Comparison of ENCODE assay signal across 13 mouse cellular contexts in genomic region chr6:135183961-135184360, GRCm38 (mm10). TPM values are rescaled to one million over a fixed set of nuclear protein-coding genes. Genes with fewer than 3 reads are reported as not detected.
A peak's percentile ranks its signal among the peaks of the same experiment; 100 is the strongest.
DNase-seq lines count a peak whose midpoint lies in the region; ATAC-seq and TF ChIP-seq lines count a peak whose summit lies in the region.
"Had no signal": no experiment of that assay in that cellular context is flagged by ENCODE, and none has a peak within 500 bp of the region (broad histone marks: within the 10 kb centered on the region; RNA-seq: fewer than 3 reads in every experiment).

No protein-coding gene starts in this region.

- 30% methylated on average over 8 of the region's 8 CpGs for WGBS in heart, adult 2 months
- 18% methylated on average over 8 of the region's 8 CpGs for WGBS in intestine, postnatal 0 days

- no peaks in the 10 kb centered on the region for H3K4me1 ChIP-seq in heart, adult 2 months (ENCODE audit: control insufficient read depth, insufficient read depth, low read length)
- H3K4me1 ChIP-seq in intestine, postnatal 0 days (replicated peaks; ENCODE audit: control insufficient read depth, insufficient read depth, low read length) = no peaks in the 10 kb centered on the region
- H3K4me1 ChIP-seq: embryonic facial prominence, embryonic 15.5 days had no signal

- H3K9me3 ChIP-seq in intestine, postnatal 0 days (ENCODE audit: control insufficient read depth) = no peaks in the 10 kb centered on the region
- H3K9me3 ChIP-seq: embryonic facial prominence, embryonic 15.5 days; heart, embryonic 13.5 days had no signal

- no peak for DNase-seq in heart, adult 2 months
- no peak for DNase-seq in heart, postnatal 36 days
- peak; percentile 31 to 39 for DNase-seq in lung, adult 18-20 months
- DNase-seq in lung, postnatal 4 days = no peak
- peak; percentile 19 for DNase-seq in splenic B cell, adult 2 months (ENCODE audit: low read depth, low spot score)
- no peak for DNase-seq in Muller cell, postnatal 12 days (ENCODE audit: inconsistent ontology term)
- DNase-seq in urinary bladder, postnatal 14 days (ENCODE audit: low spot score) = no peak
- DNase-seq: cerebellum, adult 2 months; spleen, adult 18-20 months had no signal

- H3K27me3 ChIP-seq in heart, adult 2 months (ENCODE audit: control insufficient read depth, insufficient read depth, low read length) = no peaks in the 10 kb centered on the region; the same call in 1 of the 2 replicates
- H3K27me3 ChIP-seq in intestine, postnatal 0 days (replicated peaks; ENCODE audit: control insufficient read depth, insufficient read depth, low read length) = no peaks in the 10 kb centered on the region
- no peaks in the 10 kb centered on the region for H3K27me3 ChIP-seq in splenic B cell, adult 2 months (ENCODE audit: control insufficient read depth, insufficient read depth, low read length, poor library complexity, severe bottlenecking)

- no peak for TF ChIP-seq EP300 in heart, adult 2 months (IDR thresholded peaks at IDR 0.05; ENCODE audit: insufficient read depth, low read depth, low read length)

- H3K79me2 ChIP-seq in heart, adult 2 months (replicated peaks; ENCODE audit: control insufficient read depth, insufficient read depth, low read length) = no peaks in the 10 kb centered on the region

- H3K27ac ChIP-seq in heart, adult 2 months = no peak overlapping the region
- H3K27ac ChIP-seq in intestine, postnatal 0 days (ENCODE audit: low read depth, low read length) = no peak overlapping the region
- H3K27ac ChIP-seq: embryonic facial prominence, embryonic 15.5 days; heart, embryonic 13.5 days had no signal

- H3K4me3 ChIP-seq in heart, adult 2 months = no peak overlapping the region
- H3K4me3 ChIP-seq in intestine, postnatal 0 days (ENCODE audit: low read depth, low read length) = no peak overlapping the region
- H3K4me3 ChIP-seq: embryonic facial prominence, embryonic 15.5 days; heart, embryonic 13.5 days; myocyte had no signal

- TF ChIP-seq CTCF in heart, adult 2 months (IDR thresholded peaks at IDR 0.05) = peak; percentile 36
- peak; percentile 74 for TF ChIP-seq CTCF in intestine, postnatal 0 days (IDR thresholded peaks at IDR 0.05; ENCODE audit: low read depth)

- ATAC-seq in intestine, postnatal 0 days = peak; percentile 88

- no peak for TF ChIP-seq POLR2A in heart, adult 2 months (IDR thresholded peaks at IDR 0.05; ENCODE audit: insufficient read depth, low read depth, low read length)

- intact Hi-C loops in heart, adult 2 months (cut with DNase I) = no loop called here
- intact Hi-C loops in heart, postnatal 36 days (cut with DNase I) = no loop called here

- H3K4me2 ChIP-seq in intestine, postnatal 0 days (replicated peaks; ENCODE audit: low read depth) = no peak overlapping the region
- H3K4me2 ChIP-seq: embryonic facial prominence, embryonic 15.5 days; heart, embryonic 13.5 days had no signal

- no peaks in the 10 kb centered on the region for H3K36me3 ChIP-seq in heart, adult 2 months (ENCODE audit: control insufficient read depth, insufficient read depth, low read length)
- H3K36me3 ChIP-seq in intestine, postnatal 0 days (ENCODE audit: control insufficient read depth, insufficient read depth) = no peaks in the 10 kb centered on the region
- H3K36me3 ChIP-seq in splenic B cell, adult 2 months (ENCODE audit: control insufficient read depth, insufficient read depth, low read length, poor library complexity, severe bottlenecking) = no peaks in the 10 kb centered on the region
- H3K36me3 ChIP-seq: embryonic facial prominence, embryonic 15.5 days; heart, embryonic 13.5 days had no signal

- no peak overlapping the region for H3K9ac ChIP-seq in heart, adult 2 months (ENCODE audit: low read depth, low read length)
- H3K9ac ChIP-seq in intestine, postnatal 0 days (ENCODE audit: low read depth, low read length) = no peak overlapping the region
- H3K9ac ChIP-seq: embryonic facial prominence, embryonic 15.5 days; heart, embryonic 13.5 days had no signal

RNA-seq across cellular contexts. Expression of gene Fam234b, which starts 13.8 kb away (rescaled TPM):
- 1 to 10 TPM; 6.4 to 9.5 TPM for total RNA-seq in heart, adult 2 months (2021)
- polyA plus RNA-seq in heart, adult 2 months (2012; rRNA removed) = 5.8 TPM in 2 replicates
- 1 to 10 TPM; 7.0 to 9.2 TPM for total RNA-seq in heart, postnatal 36 days (2021)
- polyA plus RNA-seq in intestine, postnatal 0 days (2015; fragmentation: Nextera tagmentation; extraction: Ambion mirVana) = 20.9 and 21.7 TPM in 2 replicates

RNA-seq across cellular contexts. Expression of gene Hebp1, which starts 13.9 kb away (rescaled TPM):
- total RNA-seq in heart, adult 2 months (2021) = 10 to 100 TPM; 46.6 to 57.8 TPM
- polyA plus RNA-seq in heart, adult 2 months (2012; rRNA removed) = 11.3 and 14.1 TPM in 2 replicates
- total RNA-seq in heart, postnatal 36 days (2021) = 10 to 100 TPM; 50.3 to 53.5 TPM
- 62.8 and 78.9 TPM in 2 replicates for polyA plus RNA-seq in intestine, postnatal 0 days (2015; fragmentation: Nextera tagmentation; extraction: Ambion mirVana)

Comparison
In these comparisons a context has a peak if more than half of its experiments do, and no peak if none do; other contexts are left out.
1. DNase-seq: peak in lung, adult 18-20 months (2 of 2) and splenic B cell, adult 2 months (single experiment); none in heart, adult 2 months (0 of 2), heart, postnatal 36 days (0 of 2), lung, postnatal 4 days (0 of 2), Muller cell, postnatal 12 days (single experiment) and urinary bladder, postnatal 14 days (single experiment).